Mouse (Mus musculus) heart, embryonic 14.5 days (tissue): ENCODE measurements around the gene Ano9. TPM values are rescaled to one million over a fixed set of nuclear protein-coding genes. Genes with fewer than 3 reads are reported as not detected.
A peak's percentile ranks its signal among the peaks of the same experiment; 100 is the strongest.

Experiments
- ATAC-seq: fragments of 200-750 bp; cut with Nextera tagmentation; 2 replicates; pipeline ENCODE4 v1.8.0; 2017; ENCODE audit warnings: low read depth, moderate TSS enrichment; ENCODE audit not compliant: insufficient number of reproducible peaks, insufficient read depth, low FRiP score
- H3K27ac ChIP-seq, 2 experiments: fragments of 200-500 bp in 1 of 2; fragments of 300-500 bp in 1 of 2; sonication (generic) in 1 of 2; replicated peaks in 1 of 2; 2 replicates each; pipeline ENCODE4 v1.5.1; 2012 to 2014; ENCODE audit warnings: low read depth in 2 of 2, low read length in 2 of 2, control low read depth in 1 of 2, mild to moderate bottlenecking in 1 of 2, mixed read lengths in 1 of 2; ENCODE audit not compliant: control insufficient read depth in 1 of 2, insufficient read depth in 1 of 2
- H3K27me3 ChIP-seq: fragments of 300-500 bp; sonication (generic); 2 replicates; pipeline ENCODE4 v1.6.1; 2014; ENCODE audit warnings: mild to moderate bottlenecking, low read length, control low read depth; ENCODE audit not compliant: control insufficient read depth, insufficient read depth
- H3K36me3 ChIP-seq: fragments of 300-500 bp; sonication (generic); 2 replicates; pipeline ENCODE4 v1.6.1; 2014; ENCODE audit warnings: mild to moderate bottlenecking, control low read depth, low read length, mixed read lengths; ENCODE audit not compliant: control insufficient read depth, insufficient read depth
- H3K4me1 ChIP-seq, 2 experiments: fragments of 200-500 bp in 1 of 2; fragments of 300-500 bp in 1 of 2; sonication (generic) in 1 of 2; 2 replicates each; pipeline ENCODE4 v1.6.1; 2012 to 2014; ENCODE audit warnings: low read length in 2 of 2, control low read depth in 1 of 2, mixed read lengths in 1 of 2; ENCODE audit not compliant: control insufficient read depth in 2 of 2, insufficient read depth in 2 of 2
- H3K4me2 ChIP-seq: fragments of 300-500 bp; sonication (generic); 2 replicates; pipeline ENCODE4 v1.6.1; 2014; ENCODE audit warnings: mild to moderate bottlenecking, low read length
- H3K4me3 ChIP-seq, 2 experiments: fragments of 200-500 bp in 1 of 2; fragments of 300-500 bp in 1 of 2; sonication (generic) in 1 of 2; 2 replicates each; pipeline ENCODE4 v1.5.1; 2012 to 2014; ENCODE audit warnings: low read length in 2 of 2, mild to moderate bottlenecking in 2 of 2, control low read depth in 1 of 2, low read depth in 1 of 2, moderate library complexity in 1 of 2; ENCODE audit not compliant: control insufficient read depth in 1 of 2, insufficient read depth in 1 of 2
- H3K9ac ChIP-seq: fragments of 300-500 bp; sonication (generic); 2 replicates; pipeline ENCODE4 v1.6.1; 2014; ENCODE audit warnings: mild to moderate bottlenecking, low read length
- H3K9me3 ChIP-seq: fragments of 300-500 bp; sonication (generic); 2 replicates; pipeline ENCODE4 v1.6.1; 2016; ENCODE audit warnings: low read length, control low read depth; ENCODE audit not compliant: control insufficient read depth
- WGBS: fragments of 180-500 bp; shearing (Covaris S2); extraction: QIAGEN DNeasy Blood & Tissue Kit; methylation state at CpG from one replicate; pipeline ENCODE4 v1.1.7; 2014; 5-methylcytosine and 5-hydroxymethylcytosine counted together
- polyA plus RNA-seq: library from polyadenylated mRNA; unstranded; fragments of >200 nt; fragmentation: Nextera tagmentation; extraction: Ambion mirVana; gene quantifications from 2 replicates; pipeline ENCODE4 v1.2.1, GENCODE M21; 2014

Ano9 gene
- polyA plus RNA-seq, 1 experiment from 2014 or later: 0.34 TPM

- Histone ChIP-seq H3K27ac (no peak overlapping the region), H3K9ac (no peak overlapping the region), H3K4me3 (no peak overlapping the region), H3K9me3 (no peaks in the 10 kb centered on the region), H3K4me2 (no peak overlapping the region; the same call in 1 of the 2 replicates), H3K27me3 (peaks cover 67% of the 10 kb centered on the region), H3K4me1 (peaks cover 2 to 11% of the 10 kb centered on the region in 2 experiments; a peak in 3 of 4 replicates), H3K36me3 (no peaks in the 10 kb centered on the region)
- no peak for ATAC-seq
- WGBS: 20% methylated on average over 23 of the region's 23 CpGs
Measured at GRCm38 (mm10) chr7:141072017-141072745, 45.4 kb downstream of the Ano9 start.

GRCm38 (mm10) chr7:141070058-141070862 lies 47.3 kb downstream of the Ano9 start:
- peaks cover 71% of the 10 kb centered on the region for H3K27me3 ChIP-seq
- no peaks in the 10 kb centered on the region for H3K9me3 ChIP-seq
- peak overlapping the region; percentile 81 for H3K4me2 ChIP-seq
- WGBS: under 1% methylated on average over 51 of the region's 51 CpGs
- no peak overlapping the region for H3K27ac ChIP-seq
- H3K4me1 ChIP-seq: peaks cover 2 to 11% of the 10 kb centered on the region in 2 experiments; a peak in 3 of 4 replicates
- ATAC-seq: no peak
- H3K36me3 ChIP-seq: no peaks in the 10 kb centered on the region
- H3K9ac ChIP-seq: peak overlapping the region; percentile 51
- peak overlapping the region; percentile 32 to 35 for H3K4me3 ChIP-seq

DNA sequence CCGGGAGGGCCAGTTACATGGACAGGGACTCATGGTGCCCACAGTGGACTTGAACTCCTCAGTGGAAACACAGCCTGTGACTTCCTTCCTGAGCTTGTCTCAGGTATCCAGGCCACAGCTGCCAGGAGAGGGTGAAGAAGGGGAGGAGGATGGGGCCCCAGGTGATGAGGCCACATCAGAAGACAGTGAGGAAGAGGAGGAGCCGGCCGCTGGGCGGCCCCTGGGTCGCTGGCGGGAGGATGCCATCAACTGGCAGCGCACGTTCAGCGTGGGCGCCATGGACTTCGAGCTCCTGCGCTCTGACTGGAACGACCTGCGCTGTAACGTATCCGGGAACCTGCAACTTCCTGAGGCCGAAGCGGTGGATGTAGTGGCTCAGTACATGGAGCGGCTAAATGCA lies 49.3 kb downstream of the Ano9 start:
- Histone ChIP-seq H3K36me3 (no peaks in the 10 kb centered on the region), H3K4me2 (no peak overlapping the region), H3K27ac (no peak overlapping the region), H3K4me1 (peaks cover 2 to 11% of the 10 kb centered on the region in 2 experiments; a peak in 3 of 4 replicates), H3K27me3 (peaks cover 72% of the 10 kb centered on the region), H3K9ac (no peak overlapping the region), H3K9me3 (no peaks in the 10 kb centered on the region), H3K4me3 (no peak overlapping the region)
- 57% methylated on average over 19 of the region's 19 CpGs for WGBS
- no peak for ATAC-seq

DNA sequence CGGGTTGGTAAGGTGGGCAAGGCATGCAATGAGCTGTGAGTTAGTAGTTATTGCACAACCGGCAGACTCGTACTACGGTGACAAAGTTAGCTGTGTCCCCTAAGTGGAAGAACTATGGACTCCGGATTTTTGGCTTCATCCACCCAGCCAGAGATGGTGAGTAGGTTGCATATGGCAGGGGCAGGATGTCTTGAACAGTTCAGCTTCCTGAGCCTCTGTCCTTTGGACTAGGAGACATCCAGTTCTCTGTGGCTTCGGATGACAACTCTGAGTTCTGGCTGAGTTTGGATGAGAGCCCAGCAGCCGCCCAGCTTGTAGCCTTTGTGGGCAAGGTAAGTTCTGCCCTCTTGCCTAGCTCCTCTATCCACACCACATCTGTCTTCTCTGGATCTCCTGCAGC lies 53.0 kb downstream of the Ano9 start:
- no peak overlapping the region for H3K9ac ChIP-seq
- no peak overlapping the region for H3K4me2 ChIP-seq
- H3K36me3 ChIP-seq: no peaks in the 10 kb centered on the region
- peaks cover 2 to 8% of the 10 kb centered on the region in 2 experiments; a peak in 1 of 4 replicates for H3K4me1 ChIP-seq
- no peak overlapping the region for H3K4me3 ChIP-seq
- H3K9me3 ChIP-seq: no peaks in the 10 kb centered on the region
- ATAC-seq: no peak
- H3K27ac ChIP-seq: no peak overlapping the region
- 84% methylated on average over 7 of the region's 7 CpGs for WGBS
- peaks cover 75% of the 10 kb centered on the region for H3K27me3 ChIP-seq

DNA sequence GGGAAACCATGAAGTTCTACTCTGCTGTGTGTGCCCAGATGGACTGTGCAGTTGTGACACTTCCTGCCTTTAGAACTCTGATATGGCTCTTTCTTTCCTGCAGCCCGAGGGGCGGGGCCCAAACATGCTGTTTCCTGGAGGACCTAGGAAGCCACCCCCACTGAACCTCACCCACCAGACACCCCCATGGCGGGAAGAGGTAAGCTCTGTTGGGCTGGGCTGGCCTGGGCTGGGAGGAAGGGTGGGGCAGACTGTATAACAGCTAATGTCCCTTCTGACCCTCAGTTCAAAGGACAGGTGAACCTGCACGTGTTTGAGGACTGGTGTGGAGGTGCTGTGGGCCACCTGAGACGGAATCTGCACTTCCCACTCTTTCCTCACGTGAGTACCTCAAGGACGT lies 53.4 kb downstream of the Ano9 start:
- WGBS: 68% methylated on average over 7 of the region's 7 CpGs
- no peak overlapping the region for H3K27ac ChIP-seq
- ATAC-seq: no peak

DNA sequence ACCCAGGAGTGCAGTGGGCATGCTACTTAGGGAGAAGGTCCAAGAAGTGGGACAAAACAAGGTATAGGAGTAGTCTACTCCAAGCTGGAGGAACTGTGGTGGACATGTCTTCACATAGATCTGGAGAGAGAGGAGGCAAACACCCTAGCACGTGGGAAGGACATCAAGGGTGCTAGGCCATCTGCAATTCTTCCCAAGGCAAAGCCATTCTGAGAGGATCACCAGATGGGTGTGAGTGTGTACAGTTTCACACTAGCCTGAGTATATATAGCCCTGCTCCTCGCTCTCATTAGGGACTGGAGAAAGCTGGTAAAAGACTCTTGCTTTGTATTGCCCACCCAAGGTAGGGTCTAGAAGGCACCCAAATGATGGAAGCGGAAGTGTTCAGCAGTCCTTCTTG lies 54.3 kb downstream of the Ano9 start:
- peaks cover 2 to 8% of the 10 kb centered on the region in 2 experiments; a peak in 1 of 4 replicates for H3K4me1 ChIP-seq
- ATAC-seq: no peak
- H3K9me3 ChIP-seq: no peaks in the 10 kb centered on the region
- H3K4me2 ChIP-seq: no peak overlapping the region
- no peak overlapping the region for H3K27ac ChIP-seq
- H3K27me3 ChIP-seq: peaks cover 77% of the 10 kb centered on the region
- 86% methylated on average over 3 of the region's 3 CpGs for WGBS
- no peak overlapping the region for H3K9ac ChIP-seq
- H3K4me3 ChIP-seq: no peak overlapping the region
- no peaks in the 10 kb centered on the region for H3K36me3 ChIP-seq

More for the DNA sequence above, 53.4 kb downstream of the Ano9 start:
- Histone ChIP-seq H3K27me3 (peaks cover 75% of the 10 kb centered on the region), H3K9ac (no peak overlapping the region), H3K4me1 (peaks cover 2 to 8% of the 10 kb centered on the region in 2 experiments; a peak in 1 of 4 replicates), H3K4me3 (no peak overlapping the region), H3K36me3 (no peaks in the 10 kb centered on the region), H3K4me2 (no peak overlapping the region), H3K9me3 (no peaks in the 10 kb centered on the region)

GRCm38 (mm10) chr7:141062525-141062924 lies 55.1 kb downstream of the Ano9 start:
- H3K9ac ChIP-seq: no peak overlapping the region
- H3K36me3 ChIP-seq: no peaks in the 10 kb centered on the region
- peaks cover 76% of the 10 kb centered on the region for H3K27me3 ChIP-seq
- ATAC-seq: no peak
- no peak overlapping the region for H3K4me3 ChIP-seq
- 73% methylated on average over 7 of the region's 7 CpGs for WGBS
- H3K4me1 ChIP-seq: peaks cover 2 to 8% of the 10 kb centered on the region in 2 experiments; a peak in 1 of 4 replicates
- H3K4me2 ChIP-seq: no peak overlapping the region
- no peaks in the 10 kb centered on the region for H3K9me3 ChIP-seq
- H3K27ac ChIP-seq: no peak overlapping the region
